Mouse (Mus musculus): ENCODE measurements at regions not wholly inside any gene's neighbourhood (a gene's known extent, or its start where the extent isn't known, plus 50 kb on each side); places are given as distances from the start of the nearest gene placed in this dataset.

DNA sequence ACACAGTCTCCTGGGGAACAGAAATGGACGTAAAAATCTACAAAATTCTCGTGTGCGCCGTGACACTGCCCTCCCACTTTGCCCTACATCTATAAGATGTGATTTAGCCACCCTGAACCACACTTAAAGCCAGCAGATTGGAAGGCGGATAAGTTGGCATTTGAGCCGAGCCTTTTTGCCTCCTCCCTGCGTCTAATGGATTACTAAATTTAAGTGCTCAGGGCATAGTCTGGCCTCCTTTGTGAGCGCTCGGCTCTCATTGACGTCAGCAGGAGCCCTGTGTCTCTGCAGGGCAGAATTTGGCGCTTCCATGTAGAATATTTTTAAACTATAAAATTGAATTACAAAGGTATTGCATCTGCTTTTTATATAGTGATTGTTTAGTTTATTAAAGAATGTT lies 165.4 kb downstream of the Gm11077 start:
- H3K9ac ChIP-seq (ENCODE audit: low read length) = no peak overlapping the region
- ATAC-seq (ENCODE audit: insufficient read depth, low FRiP score, low TSS enrichment) (no peak), DNase-seq (ENCODE audit: low spot score) (no peak)
- H3K27me3 ChIP-seq (ENCODE audit: control insufficient read depth, insufficient read depth, low read length) = no peaks in the 10 kb centered on the region
- H3K36me3 ChIP-seq (ENCODE audit: control insufficient read depth, insufficient read depth, low read length) = no peaks in the 10 kb centered on the region
- no peaks in the 10 kb centered on the region for H3K4me1 ChIP-seq (ENCODE audit: control insufficient read depth, insufficient read depth, low read length)
- no peak overlapping the region for H3K4me3 ChIP-seq (ENCODE audit: low read depth, low read length)
- H3K4me2 ChIP-seq (ENCODE audit: low read depth) = no peak overlapping the region
- no peak overlapping the region for H3K27ac ChIP-seq (ENCODE audit: low read depth, low read length)
- no peaks in the 10 kb centered on the region for H3K9me3 ChIP-seq (ENCODE audit: control insufficient read depth, low read length)
- 55% methylated on average over 11 of the region's 11 CpGs for WGBS

DNA sequence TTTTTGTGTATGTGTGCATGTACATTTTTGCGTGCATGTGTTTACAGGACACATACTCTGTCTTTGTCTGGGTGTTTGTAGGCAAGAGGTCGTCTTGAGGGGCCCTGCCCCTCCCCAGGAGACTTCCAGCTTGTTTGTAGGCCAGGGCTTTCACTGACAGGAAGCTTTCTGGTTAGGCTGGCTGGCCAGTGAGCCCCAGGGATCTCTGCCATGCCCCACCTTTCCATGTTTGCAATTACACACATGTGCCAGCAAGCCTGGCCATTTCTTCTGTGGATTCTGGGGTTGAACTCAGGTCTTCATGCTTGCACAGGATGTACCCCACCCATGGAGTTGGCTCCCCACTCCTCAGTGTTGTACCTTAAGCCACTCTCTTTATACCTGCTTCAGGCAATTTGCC lies 166.4 kb downstream of the Gm11077 start:
- no peaks in the 10 kb centered on the region for H3K27me3 ChIP-seq (ENCODE audit: control insufficient read depth, insufficient read depth, low read length)
- H3K9ac ChIP-seq (ENCODE audit: low read length) = no peak overlapping the region
- H3K27ac ChIP-seq (ENCODE audit: low read depth, low read length) = no peak overlapping the region
- H3K4me3 ChIP-seq (ENCODE audit: low read depth, low read length) = no peak overlapping the region
- H3K9me3 ChIP-seq (ENCODE audit: control insufficient read depth, low read length) = no peaks in the 10 kb centered on the region
- no peak for DNase-seq (ENCODE audit: low spot score)
- no peaks in the 10 kb centered on the region for H3K4me1 ChIP-seq (ENCODE audit: control insufficient read depth, insufficient read depth, low read length)
- 60% methylated on average over 2 of the region's 2 CpGs for WGBS
- no peaks in the 10 kb centered on the region for H3K36me3 ChIP-seq (ENCODE audit: control insufficient read depth, insufficient read depth, low read length)
- H3K4me2 ChIP-seq (ENCODE audit: low read depth) = no peak overlapping the region
- no peak for ATAC-seq (ENCODE audit: insufficient read depth, low FRiP score, low TSS enrichment)

DNA sequence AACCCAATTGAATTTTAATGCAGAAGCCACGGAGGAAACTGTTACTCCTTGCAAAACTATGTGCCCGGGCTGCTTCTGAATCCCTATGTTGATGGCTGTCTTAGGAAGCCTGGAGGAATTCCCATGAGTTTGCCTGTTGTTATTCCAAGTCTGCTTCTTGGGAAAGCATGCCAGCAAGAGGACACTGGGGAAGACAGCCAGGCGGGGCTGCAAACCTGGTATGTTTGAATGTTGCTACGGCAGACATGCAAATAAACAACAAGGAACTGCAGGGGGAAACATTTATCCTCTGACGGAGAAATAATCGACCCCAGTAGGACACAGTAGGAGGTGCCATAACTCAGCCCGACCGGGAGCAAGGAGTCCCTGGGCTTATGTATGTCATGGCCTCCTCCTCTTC lies 168.0 kb downstream of the Gm11077 start:
- no peak for DNase-seq (ENCODE audit: low spot score)
- no peaks in the 10 kb centered on the region for H3K4me1 ChIP-seq (ENCODE audit: control insufficient read depth, insufficient read depth, low read length)
- no peaks in the 10 kb centered on the region for H3K36me3 ChIP-seq (ENCODE audit: control insufficient read depth, insufficient read depth, low read length)
- H3K4me3 ChIP-seq (ENCODE audit: low read depth, low read length) = no peak overlapping the region
- no peak overlapping the region for H3K9ac ChIP-seq (ENCODE audit: low read length)
- H3K27me3 ChIP-seq (ENCODE audit: control insufficient read depth, insufficient read depth, low read length) = no peaks in the 10 kb centered on the region
- no peaks in the 10 kb centered on the region for H3K9me3 ChIP-seq (ENCODE audit: control insufficient read depth, low read length)
- no peak for ATAC-seq (ENCODE audit: insufficient read depth, low FRiP score, low TSS enrichment)
- H3K4me2 ChIP-seq (ENCODE audit: low read depth) = no peak overlapping the region
- H3K27ac ChIP-seq (ENCODE audit: low read depth, low read length) = no peak overlapping the region
- WGBS = 23% methylated on average over 8 of the region's 8 CpGs

DNA sequence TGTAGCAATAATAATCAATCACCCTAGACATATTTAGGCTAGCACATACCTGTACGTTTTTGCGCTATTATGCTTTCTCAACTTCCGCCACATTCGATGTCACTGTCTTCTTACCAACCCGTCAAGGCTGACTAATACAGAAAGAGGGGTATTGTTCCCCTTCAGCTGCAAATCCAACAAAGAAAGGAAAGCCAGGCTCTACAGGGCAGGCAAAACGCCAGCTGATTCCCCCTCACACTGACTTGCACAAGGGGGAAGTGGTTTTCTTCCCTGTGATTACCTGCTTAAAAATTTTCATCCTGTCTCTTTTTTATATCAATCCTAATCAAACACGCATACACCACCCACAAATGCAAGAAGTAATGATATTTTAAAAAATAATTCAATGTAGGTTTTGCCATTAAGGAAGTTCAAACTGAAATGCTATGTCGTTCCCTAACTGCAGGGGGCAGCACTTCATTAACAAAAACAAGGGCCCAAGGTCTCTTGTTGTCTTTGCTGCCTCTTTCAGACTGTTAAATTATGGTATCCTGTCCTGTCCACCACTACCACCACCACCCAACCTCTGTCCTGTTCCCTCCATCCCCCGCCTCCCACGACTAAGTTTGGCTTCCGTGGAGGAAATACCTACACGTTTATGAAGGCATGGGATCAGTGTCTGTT lies 195.4 kb downstream of the Gm11077 start:
- DNase-seq (ENCODE audit: low spot score) (peak; percentile 43), ATAC-seq (ENCODE audit: insufficient read depth, low FRiP score, low TSS enrichment) (0 out of 2 replicates have a peak, but pooled peaks have one; percentile 51)
- H3K4me3 ChIP-seq (ENCODE audit: low read depth, low read length) = no peak overlapping the region
- H3K4me2 ChIP-seq (ENCODE audit: low read depth) = no peak overlapping the region
- no peaks in the 10 kb centered on the region for H3K4me1 ChIP-seq (ENCODE audit: control insufficient read depth, insufficient read depth, low read length)
- H3K36me3 ChIP-seq (ENCODE audit: control insufficient read depth, insufficient read depth, low read length) = no peaks in the 10 kb centered on the region
- H3K27ac ChIP-seq (ENCODE audit: low read depth, low read length) = no peak overlapping the region
- no peaks in the 10 kb centered on the region for H3K9me3 ChIP-seq (ENCODE audit: control insufficient read depth, low read length)
- no peaks in the 10 kb centered on the region for H3K27me3 ChIP-seq (ENCODE audit: control insufficient read depth, insufficient read depth, low read length)
- WGBS = 61% methylated on average over 12 of the region's 12 CpGs
- H3K9ac ChIP-seq (ENCODE audit: low read length) = no peak overlapping the region

DNA sequence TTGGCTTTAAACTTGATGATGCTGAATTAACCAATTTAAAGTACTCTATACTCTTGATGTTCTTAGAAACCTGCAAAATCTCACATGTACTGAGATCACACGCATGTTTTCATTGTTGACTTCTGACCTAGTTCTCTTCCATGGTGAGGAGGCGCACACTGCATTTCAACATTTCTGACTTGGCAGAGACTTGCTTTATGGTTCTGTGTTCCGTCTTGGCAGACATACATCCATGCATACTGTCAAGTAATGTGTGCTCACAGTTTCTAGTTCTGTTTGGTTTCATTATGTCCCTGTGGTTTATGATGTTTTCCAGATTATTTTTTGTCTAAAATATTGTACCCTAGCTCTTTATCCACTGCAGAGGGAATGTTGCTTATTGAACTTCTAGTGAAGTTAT lies 198.5 kb downstream of the Gm11077 start:
- no peaks in the 10 kb centered on the region for H3K27me3 ChIP-seq (ENCODE audit: control insufficient read depth, insufficient read depth, low read length)
- no peak overlapping the region for H3K27ac ChIP-seq (ENCODE audit: low read depth, low read length)
- DNase-seq (ENCODE audit: low spot score) (no peak), ATAC-seq (ENCODE audit: insufficient read depth, low FRiP score, low TSS enrichment) (no peak)
- WGBS = 92% methylated on average over 3 of the region's 3 CpGs
- H3K4me1 ChIP-seq (ENCODE audit: control insufficient read depth, insufficient read depth, low read length) = no peaks in the 10 kb centered on the region
- H3K9me3 ChIP-seq (ENCODE audit: control insufficient read depth, low read length) = no peaks in the 10 kb centered on the region
- H3K4me2 ChIP-seq (ENCODE audit: low read depth) = no peak overlapping the region
- H3K4me3 ChIP-seq (ENCODE audit: low read depth, low read length) = no peak overlapping the region
- no peak overlapping the region for H3K9ac ChIP-seq (ENCODE audit: low read length)
- H3K36me3 ChIP-seq (ENCODE audit: control insufficient read depth, insufficient read depth, low read length) = no peaks in the 10 kb centered on the region

DNA sequence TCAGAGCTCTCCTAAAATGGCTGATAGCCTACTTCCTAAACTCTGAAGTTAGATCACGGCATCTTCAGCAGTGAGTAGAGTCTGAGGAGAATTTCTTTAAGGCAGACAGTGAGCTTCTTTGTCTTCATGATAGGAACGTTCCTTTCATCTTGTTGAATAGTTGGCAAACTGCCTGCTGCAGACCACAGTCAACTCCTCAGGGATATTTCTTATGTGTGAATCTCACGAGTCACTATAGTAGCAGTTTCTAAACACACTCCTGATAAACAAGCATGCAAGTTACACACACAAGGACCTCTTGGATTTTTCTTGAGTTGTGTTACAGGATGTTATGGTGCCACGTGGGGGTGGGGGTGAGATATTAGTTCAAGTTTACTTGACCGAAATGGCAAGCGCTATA lies 205.2 kb downstream of the Gm11077 start:
- H3K27ac ChIP-seq (ENCODE audit: low read depth, low read length) = no peak overlapping the region
- no peaks in the 10 kb centered on the region for H3K9me3 ChIP-seq (ENCODE audit: control insufficient read depth, low read length)
- H3K9ac ChIP-seq (ENCODE audit: low read length) = no peak overlapping the region
- WGBS = 85% methylated on average over 6 of the region's 6 CpGs
- no peaks in the 10 kb centered on the region for H3K36me3 ChIP-seq (ENCODE audit: control insufficient read depth, insufficient read depth, low read length)
- H3K4me1 ChIP-seq (ENCODE audit: control insufficient read depth, insufficient read depth, low read length) = no peaks in the 10 kb centered on the region
- no peak overlapping the region for H3K4me3 ChIP-seq (ENCODE audit: low read depth, low read length)
- no peak for ATAC-seq (ENCODE audit: insufficient read depth, low FRiP score, low TSS enrichment)
- no peak for DNase-seq (ENCODE audit: low spot score)
- no peaks in the 10 kb centered on the region for H3K27me3 ChIP-seq (ENCODE audit: control insufficient read depth, insufficient read depth, low read length)
- no peak overlapping the region for H3K4me2 ChIP-seq (ENCODE audit: low read depth)

DNA sequence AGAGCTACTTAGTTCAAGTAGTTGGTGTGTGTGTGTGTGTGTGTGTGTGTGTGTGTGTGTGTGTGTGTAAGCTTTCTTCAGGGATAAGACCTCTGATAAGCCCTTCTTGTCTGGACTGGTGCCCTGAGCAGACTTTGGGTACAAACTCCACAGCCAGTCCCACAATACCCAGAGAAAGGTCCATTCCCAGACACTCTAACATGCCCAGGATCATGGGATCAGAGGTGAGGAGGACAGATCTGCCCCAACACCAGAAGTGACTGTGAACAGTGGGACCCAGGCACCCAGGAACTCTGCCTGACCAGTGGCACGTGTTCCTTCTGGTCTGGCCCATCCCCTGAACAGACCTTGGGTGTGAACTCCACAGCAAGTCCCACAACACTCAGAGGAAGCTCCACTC lies 208.9 kb downstream of the Gm11077 start:
- Histone ChIP-seq H3K36me3 (ENCODE audit: control insufficient read depth, insufficient read depth, low read length) (no peaks in the 10 kb centered on the region), H3K4me1 (ENCODE audit: control insufficient read depth, insufficient read depth, low read length) (no peaks in the 10 kb centered on the region), H3K4me2 (ENCODE audit: low read depth) (no peak overlapping the region), H3K4me3 (ENCODE audit: low read depth, low read length) (no peak overlapping the region), H3K9ac (ENCODE audit: low read length) (no peak overlapping the region), H3K27ac (ENCODE audit: low read depth, low read length) (no peak overlapping the region), H3K27me3 (ENCODE audit: control insufficient read depth, insufficient read depth, low read length) (no peaks in the 10 kb centered on the region), H3K9me3 (ENCODE audit: control insufficient read depth, low read length) (no peaks in the 10 kb centered on the region)
- WGBS = 94% methylated on average over 1 of the region's 1 CpGs
- ATAC-seq (ENCODE audit: insufficient read depth, low FRiP score, low TSS enrichment) = no peak
- no peak for DNase-seq (ENCODE audit: low spot score)

DNA sequence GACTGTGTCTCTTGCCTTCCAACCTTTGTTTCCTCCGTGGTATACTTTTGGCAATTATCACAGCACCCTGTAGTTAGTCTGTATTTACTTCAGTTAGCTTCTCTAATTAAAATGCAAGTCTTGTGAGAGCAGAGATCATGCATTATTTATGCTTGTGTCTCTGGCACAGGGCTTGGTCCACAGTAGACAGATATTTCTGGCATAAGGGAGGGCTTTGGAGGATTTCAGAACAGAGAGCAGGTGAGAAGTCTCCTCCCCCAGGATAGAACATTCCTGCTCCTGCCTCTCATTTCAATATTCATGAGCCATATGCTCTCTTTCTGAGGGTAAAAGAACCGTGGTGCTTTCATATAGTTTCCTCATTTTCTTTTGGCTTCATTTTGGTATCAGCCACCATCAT lies 217.6 kb downstream of the Gm11077 start:
- Histone ChIP-seq H3K4me3 (ENCODE audit: low read depth, low read length) (no peak overlapping the region), H3K27me3 (ENCODE audit: control insufficient read depth, insufficient read depth, low read length) (no peaks in the 10 kb centered on the region), H3K27ac (ENCODE audit: low read depth, low read length) (no peak overlapping the region), H3K4me2 (ENCODE audit: low read depth) (no peak overlapping the region), H3K9me3 (ENCODE audit: control insufficient read depth, low read length) (no peaks in the 10 kb centered on the region), H3K9ac (ENCODE audit: low read length) (no peak overlapping the region), H3K36me3 (ENCODE audit: control insufficient read depth, insufficient read depth, low read length) (no peaks in the 10 kb centered on the region), H3K4me1 (ENCODE audit: control insufficient read depth, insufficient read depth, low read length) (no peaks in the 10 kb centered on the region)
- DNase-seq (ENCODE audit: low spot score) (no peak), ATAC-seq (ENCODE audit: insufficient read depth, low FRiP score, low TSS enrichment) (no peak; the same call in 1 of the 2 replicates)
- 73% methylated on average over 2 of the region's 2 CpGs for WGBS

DNA sequence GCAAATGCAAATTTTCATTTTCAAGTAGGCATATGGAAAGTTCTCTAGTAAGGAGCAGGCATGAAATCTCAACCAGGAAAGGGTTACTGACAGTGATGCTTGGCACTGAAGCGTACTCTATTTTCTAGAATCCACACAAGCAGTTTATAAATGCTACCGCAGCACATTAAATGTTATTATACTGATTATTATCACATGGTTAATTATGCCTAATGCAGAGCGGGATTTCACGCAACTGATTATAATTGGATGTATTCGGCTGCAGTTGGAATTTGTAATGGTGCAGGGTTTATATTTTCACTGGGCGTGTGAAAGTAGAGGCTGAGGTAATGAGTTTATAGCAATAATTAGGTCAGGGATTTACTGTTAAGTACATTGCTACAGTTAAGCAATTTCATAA lies 221.4 kb downstream of the Gm11077 start:
- Histone ChIP-seq H3K9me3 (ENCODE audit: control insufficient read depth, low read length) (no peaks in the 10 kb centered on the region), H3K36me3 (ENCODE audit: control insufficient read depth, insufficient read depth, low read length) (no peaks in the 10 kb centered on the region), H3K9ac (ENCODE audit: low read length) (no peak overlapping the region), H3K4me2 (ENCODE audit: low read depth) (no peak overlapping the region), H3K27ac (ENCODE audit: low read depth, low read length) (no peak overlapping the region), H3K4me1 (ENCODE audit: control insufficient read depth, insufficient read depth, low read length) (no peaks in the 10 kb centered on the region), H3K27me3 (ENCODE audit: control insufficient read depth, insufficient read depth, low read length) (no peaks in the 10 kb centered on the region), H3K4me3 (ENCODE audit: low read depth, low read length) (no peak overlapping the region)
- ATAC-seq (ENCODE audit: insufficient read depth, low FRiP score, low TSS enrichment) (no peak), DNase-seq (ENCODE audit: low spot score) (no peak)
- 95% methylated on average over 6 of the region's 6 CpGs for WGBS
